12 mouse cellular contexts compared by ENCODE assay signal in genomic region chr2:33916603-33917002, GRCm38 (mm10). TPM values are rescaled to one million over a fixed set of nuclear protein-coding genes. Genes with fewer than 3 reads are reported as not detected.
A peak's percentile ranks its signal among the peaks of the same experiment; 100 is the strongest.
DNase-seq lines count a peak whose midpoint lies in the region; ATAC-seq lines count a peak whose summit lies in the region.
"Had no signal": no experiment of that assay in that cellular context is flagged by ENCODE, and none has a peak within 500 bp of the region (broad histone marks: within the 10 kb centered on the region; RNA-seq: fewer than 3 reads in every experiment).

No protein-coding gene starts in this region.

- H3K27ac ChIP-seq in hindbrain, embryonic 10.5 days, result peak overlapping the region; percentile 68
- no peak overlapping the region for H3K27ac ChIP-seq in hindbrain, embryonic 16.5 days (ENCODE audit: low read depth, low read length)

- DNase-seq in hindbrain, embryonic 10.5 days (ENCODE audit: low spot score), result peak; percentile 40
- peak; percentile 53 to 56 for DNase-seq in right cerebral cortex, postnatal 10 days (ENCODE audit: low spot score in 2 of 2)
- no peak for DNase-seq in right cerebral cortex, postnatal 14 days
- peak; percentile 81 for DNase-seq in layer of hippocampus, adult 9-11 months
- peak; percentile 59 for DNase-seq in telencephalon, adult 2 months (ENCODE audit: low read depth, low spot score)
- no peak for DNase-seq in adrenal gland, postnatal 14 days
- no peak for DNase-seq in urinary bladder, adult 18-20 months (ENCODE audit: low spot score in 2 of 2)
- DNase-seq: gastrocnemius, postnatal 25 days; heart, postnatal 10 days; right cerebral cortex, postnatal 25 days; thymus, postnatal 25 days had no signal

- no peaks in the 10 kb centered on the region for H3K36me3 ChIP-seq in hindbrain, embryonic 10.5 days
- H3K36me3 ChIP-seq in hindbrain, embryonic 16.5 days (ENCODE audit: control insufficient read depth, insufficient read depth, low read length), result no peaks in the 10 kb centered on the region

- WGBS in hindbrain, embryonic 10.5 days, result 37% methylated on average over 11 of the region's 11 CpGs
- WGBS in hindbrain, embryonic 16.5 days, result 31% methylated on average over 11 of the region's 11 CpGs

- ATAC-seq in hindbrain, embryonic 16.5 days, result no peak

- no peak overlapping the region for H3K4me3 ChIP-seq in hindbrain, embryonic 10.5 days
- no peak overlapping the region for H3K4me3 ChIP-seq in hindbrain, embryonic 16.5 days (ENCODE audit: low read length)

- H3K9ac ChIP-seq in hindbrain, embryonic 16.5 days (ENCODE audit: low read depth, low read length), result no peak overlapping the region

- peaks cover 15% of the 10 kb centered on the region for H3K27me3 ChIP-seq in hindbrain, embryonic 10.5 days (ENCODE audit: insufficient read depth, poor library complexity, severe bottlenecking)
- no peaks in the 10 kb centered on the region for H3K27me3 ChIP-seq in hindbrain, embryonic 16.5 days (replicated peaks; ENCODE audit: control insufficient read depth, insufficient read depth, low read length)

- no peak overlapping the region for H3K4me2 ChIP-seq in hindbrain, embryonic 16.5 days (ENCODE audit: low read length)

- peaks cover 38% of the 10 kb centered on the region for H3K4me1 ChIP-seq in hindbrain, embryonic 10.5 days (replicated peaks)
- peaks cover 6% of the 10 kb centered on the region for H3K4me1 ChIP-seq in hindbrain, embryonic 16.5 days (ENCODE audit: control insufficient read depth, insufficient read depth, low read depth, low read length)

- no peaks in the 10 kb centered on the region for H3K9me3 ChIP-seq in hindbrain, embryonic 10.5 days
- no peaks in the 10 kb centered on the region for H3K9me3 ChIP-seq in hindbrain, embryonic 16.5 days (ENCODE audit: control insufficient read depth, low read length)

RNA-seq across cellular contexts. Expression of gene Mvb12b, which starts 28.9 kb away (rescaled TPM):
- 22.7 and 28.8 TPM in 2 replicates for polyA plus RNA-seq in hindbrain, embryonic 10.5 days (2016; fragmentation: Nextera tagmentation; extraction: Ambion mirVana)
- polyA plus RNA-seq in hindbrain, embryonic 16.5 days (2015; fragmentation: Nextera tagmentation; extraction: Ambion mirVana), result 43.9 and 46.5 TPM in 2 replicates
- 17.7 and 19.0 TPM in 2 replicates for total RNA-seq in adrenal gland, postnatal 14 days (2021)

Comparison
In these comparisons a context has a peak if more than half of its experiments do, and no peak if none do; other contexts are left out.
1. DNase-seq: peak in hindbrain, embryonic 10.5 days (single experiment), right cerebral cortex, postnatal 10 days (2 of 2), layer of hippocampus, adult 9-11 months (single experiment) and telencephalon, adult 2 months (single experiment); none in right cerebral cortex, postnatal 14 days (single experiment), adrenal gland, postnatal 14 days (single experiment) and urinary bladder, adult 18-20 months (0 of 2).